Mouse (Mus musculus) heart, embryonic 12.5 days (tissue): Measurements from ENCODE around the gene Hmgn5. TPM values are rescaled to one million over a fixed set of nuclear protein-coding genes. Genes with fewer than 3 reads are reported as not detected.

Experiments
- polyA plus RNA-seq: library from polyadenylated mRNA; unstranded; fragments of >200 nt; fragmentation: Nextera tagmentation; extraction: Ambion mirVana; gene quantifications from 2 replicates; pipeline ENCODE4 v1.2.1, GENCODE M21; 2016

The Hmgn5 gene
- polyA plus RNA-seq, 1 experiment from 2014 or later = 22.4 TPM

Other genes with a start within 250 kb of the Hmgn5 start
- 3.2 and 3.6 TPM in 2 replicates for gene Brwd3, start 179.0 kb downstream of the Hmgn5 start, polyA plus RNA-seq
- gene Sh3bgrl, start 82.0 kb upstream of the Hmgn5 start, polyA plus RNA-seq = 92.0 and 92.5 TPM in 2 replicates
- gene Gm6377, start 183.4 kb upstream of the Hmgn5 start, polyA plus RNA-seq = 0.08 TPM in 1 of 2 replicates, not detected in the other